Mouse (Mus musculus) cortical plate, adult 2 months (tissue): ENCODE results near the gene Lmtk3.
A peak's percentile ranks its signal among the peaks of the same experiment; 100 is the strongest.

Experiments used
- CTCF ChIP-seq: fragments of 200-500 bp; IDR thresholded peaks from 2 replicates; pipeline ENCODE4 v1.5.1; 2011; ENCODE audit warnings: mild to moderate bottlenecking, control low read depth, low read length; ENCODE audit not compliant: insufficient read depth; ENCODE audit errors: extremely low read depth
- POLR2A ChIP-seq: fragments of 200-500 bp; IDR thresholded peaks from 2 replicates; pipeline ENCODE4 v1.6.1; 2011; ENCODE audit warnings: mild to moderate bottlenecking, low read length, control low read depth; ENCODE audit not compliant: insufficient read depth; ENCODE audit errors: extremely low read depth

DNA sequence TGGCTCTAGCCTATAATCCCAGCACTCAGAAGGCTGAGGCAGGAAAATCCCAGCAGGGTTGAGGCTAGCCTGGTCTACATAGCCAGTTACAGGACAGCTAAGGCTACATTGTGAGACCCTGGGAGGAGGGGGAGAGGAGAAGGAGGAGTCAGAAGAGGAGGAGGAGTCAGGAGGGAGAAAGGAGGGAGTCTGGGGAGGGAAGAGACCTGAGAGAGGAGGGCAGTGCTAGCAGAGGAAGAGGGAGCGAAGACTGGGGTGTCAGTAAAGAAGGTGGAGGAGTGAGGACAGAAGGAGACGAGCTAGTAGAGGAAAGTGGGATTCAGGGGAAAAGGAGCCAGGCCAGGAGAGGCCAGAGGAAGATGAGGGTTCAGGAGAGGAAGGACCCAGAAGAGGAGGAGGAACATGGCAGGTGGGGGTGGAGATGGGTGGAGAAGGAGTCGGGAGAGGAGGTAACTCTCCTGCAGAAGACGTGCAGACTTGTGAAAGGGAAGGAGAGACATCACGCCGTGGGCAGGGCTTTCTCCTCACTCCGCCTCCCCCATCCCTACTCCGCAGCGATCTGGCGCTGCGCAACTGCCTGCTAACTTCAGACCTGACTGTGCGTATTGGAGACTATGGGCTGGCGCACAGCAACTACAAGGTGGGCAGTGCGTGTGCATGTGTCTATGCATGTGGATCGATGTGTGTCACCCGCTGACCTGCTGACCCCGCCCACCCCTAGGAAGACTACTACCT lies 8.4 kb downstream of the Lmtk3 start:
- TF ChIP-seq CTCF, result no peak
- 0 out of 2 replicates have a peak, but pooled peaks have one; percentile 18 for TF ChIP-seq POLR2A
